Mouse (Mus musculus) layer of hippocampus, adult 8-10 months (tissue): Measurements from ENCODE around the gene Cd8b1. TPM values are rescaled to one million over a fixed set of nuclear protein-coding genes. Genes with fewer than 3 reads are reported as not detected.
"Not testable (repeated sequence)": the region's sequence is repeated elsewhere in the genome, so short reads cannot be mapped to it uniquely, and the experiment has no call there.

Source experiments
- DNase-seq, 2 experiments: peaks; one replicate each; pipeline ENCODE4 v3.0.0; 2022; ENCODE audit warnings: low spot score in 2 of 2
- total RNA-seq, 4 experiments: library from RNA; stranded (reverse); gene quantifications; 2 replicates each; pipeline ENCODE4 v1.2.4; 2022

Gene Cd8b1
- total RNA-seq = not detected

GRCm38 (mm10) chr6:71322491-71322921 lies at the start of gene Cd8b1:
Gene Cd8b1 (plus strand): TSS chr6:71322788.
- no peak for DNase-seq

GRCm38 (mm10) chr6:71273715-71274114 lies 48.9 kb upstream of the Cd8b1 start:
- no peak for DNase-seq

DNA sequence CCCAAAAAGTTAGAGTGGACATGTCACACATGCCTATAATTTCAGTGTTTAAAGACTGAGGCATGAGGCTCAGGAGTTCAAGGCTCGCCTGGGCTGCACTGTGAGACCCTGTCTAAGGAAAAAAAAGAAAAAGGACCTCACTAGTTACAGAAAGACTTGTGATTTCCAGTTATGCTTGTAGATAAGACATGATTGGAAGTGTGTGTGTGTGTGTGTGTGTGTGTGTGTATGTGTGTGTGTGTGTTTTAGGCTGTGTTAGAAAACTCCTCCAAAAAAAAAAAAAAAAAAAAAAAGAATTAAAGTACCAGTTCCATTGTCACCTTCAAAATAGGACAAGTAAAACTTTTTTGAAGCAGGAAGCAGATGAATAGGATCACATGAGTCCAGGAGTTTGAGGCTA lies 48.0 kb upstream of the Cd8b1 start:
- DNase-seq = no peak

GRCm38 (mm10) chr6:71279418-71279817 lies 43.2 kb upstream of the Cd8b1 start:
- DNase-seq = no peak

DNA sequence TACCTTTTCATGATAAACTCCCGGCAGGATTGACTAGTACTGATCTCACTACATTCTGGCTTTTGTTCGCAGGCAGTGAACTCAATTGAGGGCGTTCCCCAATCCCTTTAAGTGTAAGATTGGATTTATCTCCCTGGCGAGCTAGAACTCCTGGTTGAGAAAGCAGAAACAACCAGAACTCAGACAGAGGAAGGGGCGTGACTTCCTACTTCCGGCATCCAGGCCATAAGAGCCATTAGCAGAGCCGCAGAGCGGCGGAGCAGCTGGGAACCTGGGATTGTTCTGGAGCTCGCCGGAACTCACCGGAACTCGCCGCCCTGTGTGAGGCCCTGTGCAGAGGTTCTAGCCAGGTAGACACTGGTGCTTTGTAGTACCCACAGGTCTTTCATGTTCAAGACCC lies 29.1 kb upstream of the Cd8b1 start:
- DNase-seq = no peak

- DNase-seq = no peak
Observed at GRCm38 (mm10) chr6:71295303-71295702, 27.3 kb upstream of the Cd8b1 start.

GRCm38 (mm10) chr6:71298051-71298450 lies 24.5 kb upstream of the Cd8b1 start:
- no peak for DNase-seq

DNA sequence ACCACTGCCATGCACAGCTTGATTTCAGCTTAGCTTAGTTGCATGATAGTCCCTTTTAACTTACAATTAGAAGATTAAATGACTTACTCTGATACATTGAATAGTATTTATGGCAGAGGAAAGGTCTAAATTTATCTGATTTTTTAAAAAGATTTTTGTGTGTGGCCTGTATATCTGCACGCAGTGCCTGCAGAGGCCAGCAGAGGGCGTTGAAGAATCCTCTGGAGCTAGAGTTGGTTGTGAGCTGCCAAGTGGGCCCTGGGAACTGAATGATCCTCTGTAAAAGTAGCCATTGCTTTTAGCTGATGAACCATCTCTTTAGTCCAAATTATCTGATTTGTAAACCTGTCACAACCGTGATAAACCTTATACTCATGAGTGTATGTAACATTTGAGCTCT lies 23.8 kb upstream of the Cd8b1 start:
- no peak for DNase-seq

- DNase-seq = no peak
Observed at GRCm38 (mm10) chr6:71302097-71302731, 20.4 kb upstream of the Cd8b1 start.

DNA sequence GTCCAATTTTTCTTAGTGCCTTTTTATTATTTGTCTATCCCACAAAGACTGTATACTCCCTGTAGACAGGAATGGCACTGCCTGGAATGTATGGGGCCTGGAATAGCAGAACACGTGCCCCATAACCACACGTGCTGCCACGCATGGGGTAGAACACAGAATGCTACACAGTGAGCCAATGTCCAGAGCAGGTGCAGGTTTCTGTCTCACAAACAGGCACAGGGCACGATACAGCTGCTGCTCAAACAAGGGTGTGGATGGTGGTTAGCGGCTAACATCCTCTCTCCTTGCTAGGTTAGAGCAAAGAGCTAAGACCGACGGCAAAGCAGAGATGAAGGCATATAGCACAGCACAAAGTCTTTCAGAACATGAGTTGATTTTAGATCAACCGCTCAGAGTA lies 15.1 kb upstream of the Cd8b1 start:
- DNase-seq = no peak

- DNase-seq = no peak
Observed at GRCm38 (mm10) chr6:71321826-71322283, 733 bp upstream of the Cd8b1 start, which contains the start of gene Smyd1. Gene Smyd1 (minus strand): TSS chr6:71322233.

DNA sequence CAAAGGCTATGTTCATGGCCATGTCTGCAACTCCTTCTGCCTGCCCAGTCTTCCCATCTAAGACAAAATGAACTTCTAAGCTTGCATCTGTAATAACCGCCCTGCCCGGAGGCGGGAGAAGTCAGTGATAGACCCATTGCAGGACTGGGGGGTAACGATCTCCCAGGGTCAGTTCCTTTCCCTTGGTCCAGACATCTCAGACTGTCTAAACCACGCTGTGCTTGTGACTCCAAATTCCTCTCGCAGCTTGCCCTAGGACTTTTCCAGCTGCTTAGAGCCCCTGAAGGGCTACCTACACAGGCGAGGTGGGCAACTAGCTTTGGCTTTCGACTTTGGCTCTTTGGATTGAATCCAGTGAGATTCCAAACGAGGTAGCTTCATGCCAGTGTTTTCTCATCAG lies 2.2 kb downstream of the Cd8b1 start:
- DNase-seq = no peak

- DNase-seq = no peak
Observed at GRCm38 (mm10) chr6:71329881-71330280, 7.3 kb downstream of the Cd8b1 start.

DNA sequence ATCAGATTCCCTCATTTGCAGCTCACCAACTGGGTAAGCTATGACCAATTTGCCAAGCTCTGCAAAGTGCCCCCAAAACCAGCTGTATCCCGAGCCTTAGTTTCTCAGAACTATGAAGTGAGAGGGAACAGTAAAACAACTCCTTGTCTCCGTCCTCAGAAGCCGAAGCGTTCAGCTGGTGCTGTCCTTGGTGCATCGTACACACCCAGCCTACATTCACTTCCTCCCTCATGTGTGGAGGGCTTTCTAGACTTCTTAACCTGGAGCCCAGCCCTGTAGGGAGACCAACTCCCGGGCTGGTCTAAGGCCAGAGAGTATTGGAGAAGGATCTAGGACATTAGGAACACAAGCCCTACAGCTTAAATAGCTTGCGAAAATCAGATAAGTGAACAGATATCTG lies 7.9 kb downstream of the Cd8b1 start:
- no peak for DNase-seq

- DNase-seq = not testable (repeated sequence)
Observed at GRCm38 (mm10) chr6:71331491-71331890, 8.9 kb downstream of the Cd8b1 start.

DNA sequence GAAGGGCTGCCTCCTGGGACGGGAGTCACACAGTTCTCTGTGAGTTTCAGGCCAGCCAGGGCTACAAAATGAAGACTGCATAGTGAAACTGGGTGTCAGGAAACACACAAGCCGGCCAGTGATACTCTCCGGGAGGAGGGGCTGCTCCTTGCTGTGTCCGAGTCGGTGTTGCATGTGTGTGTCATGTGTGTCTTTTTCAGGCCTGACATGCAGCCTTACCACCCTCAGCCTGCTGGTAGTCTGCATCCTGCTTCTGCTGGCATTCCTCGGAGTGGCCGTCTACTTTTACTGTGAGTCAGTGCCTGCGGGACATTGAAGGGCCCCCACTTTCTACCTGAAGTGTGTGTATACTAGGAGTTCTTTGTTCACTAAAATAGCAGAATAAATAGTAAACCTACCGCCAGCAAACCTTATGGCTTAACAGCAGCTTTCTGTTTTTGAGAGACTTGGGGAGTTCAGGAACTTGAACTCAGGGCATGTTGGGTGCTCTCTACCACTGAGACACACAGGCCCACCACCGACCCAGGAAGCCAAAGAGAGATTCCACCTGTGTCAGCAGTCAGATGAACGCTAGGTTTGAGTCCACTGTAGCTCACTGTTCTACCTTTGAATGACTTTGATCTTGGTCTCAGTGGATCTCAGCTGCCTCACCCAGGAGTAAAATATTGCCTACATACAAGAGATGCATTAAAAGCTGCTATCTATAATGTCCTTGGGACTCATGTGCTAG lies 9.8 kb downstream of the Cd8b1 start:
- no peak for DNase-seq

- DNase-seq = no peak
Observed at GRCm38 (mm10) chr6:71333031-71333430, 10.4 kb downstream of the Cd8b1 start.

- DNase-seq = no peak
Observed at GRCm38 (mm10) chr6:71333578-71334273, 11.1 kb downstream of the Cd8b1 start.

GRCm38 (mm10) chr6:71337666-71338065 lies 15.1 kb downstream of the Cd8b1 start:
- DNase-seq = no peak

- no peak for DNase-seq
Observed at GRCm38 (mm10) chr6:71338941-71339340, 16.4 kb downstream of the Cd8b1 start.

GRCm38 (mm10) chr6:71339351-71339750 lies 16.8 kb downstream of the Cd8b1 start:
- DNase-seq = no peak

GRCm38 (mm10) chr6:71341179-71341578 lies 18.6 kb downstream of the Cd8b1 start:
- DNase-seq = no peak
